Mouse (Mus musculus) kidney, embryonic 14.5 days (tissue): ENCODE data around the gene Hoxd9. TPM values are rescaled to one million over a fixed set of nuclear protein-coding genes. Genes with fewer than 3 reads are reported as not detected.
A peak's percentile ranks its signal among the peaks of the same experiment; 100 is the strongest.

Experiments
- ATAC-seq: fragments of 200-750 bp; cut with Nextera tagmentation; 2 replicates; pipeline ENCODE4 v1.8.0; 2017; ENCODE audit warnings: moderate number of reproducible peaks, mild to moderate bottlenecking, moderate TSS enrichment, moderate library complexity; ENCODE audit not compliant: low FRiP score, low TSS enrichment
- H3K27ac ChIP-seq: fragments of 300-500 bp; sonication (generic); 2 replicates; pipeline ENCODE4 v1.5.1; 2014; ENCODE audit warnings: low read depth, mild to moderate bottlenecking, low read length, moderate library complexity, mixed read lengths
- H3K27me3 ChIP-seq: fragments of 300-500 bp; sonication (generic); 2 replicates; pipeline ENCODE4 v1.6.1; 2014; ENCODE audit warnings: mild to moderate bottlenecking, low read length; ENCODE audit not compliant: control insufficient read depth, insufficient read depth
- H3K36me3 ChIP-seq: fragments of 300-500 bp; sonication (generic); 2 replicates; pipeline ENCODE4 v1.6.1; 2014; ENCODE audit warnings: low read length, mixed read lengths; ENCODE audit not compliant: control insufficient read depth, insufficient read depth
- H3K4me1 ChIP-seq: fragments of 300-500 bp; sonication (generic); 2 replicates; pipeline ENCODE4 v1.6.1; 2014; ENCODE audit warnings: low read length, mixed read lengths; ENCODE audit not compliant: control insufficient read depth, insufficient read depth
- H3K4me2 ChIP-seq: fragments of 300-500 bp; sonication (generic); replicated peaks from 2 replicates; pipeline ENCODE4 v1.6.1; 2014; ENCODE audit warnings: low read depth, mild to moderate bottlenecking, low read length
- H3K4me3 ChIP-seq: fragments of 300-500 bp; sonication (generic); 2 replicates; pipeline ENCODE4 v1.5.1; 2014; ENCODE audit warnings: mild to moderate bottlenecking, low read length
- H3K9ac ChIP-seq: fragments of 300-500 bp; sonication (generic); 2 replicates; pipeline ENCODE4 v1.6.1; 2014; ENCODE audit warnings: low read depth, mild to moderate bottlenecking, low read length, moderate library complexity
- H3K9me3 ChIP-seq: fragments of 300-500 bp; sonication (generic); 2 replicates; pipeline ENCODE4 v1.6.1; 2016; ENCODE audit warnings: low read length; ENCODE audit not compliant: control insufficient read depth
- WGBS: fragments of 180-500 bp; shearing (Covaris S2); extraction: QIAGEN DNeasy Blood & Tissue Kit; methylation state at CpG from one replicate; pipeline ENCODE4 v1.1.7; 2014; 5-methylcytosine and 5-hydroxymethylcytosine counted together
- polyA plus RNA-seq: library from polyadenylated mRNA; unstranded; fragments of >200 nt; fragmentation: Nextera tagmentation; extraction: Ambion mirVana; gene quantifications from 2 replicates; pipeline ENCODE4 v1.2.1, GENCODE M21; 2014

Gene Hoxd9
- polyA plus RNA-seq, 1 experiment from 2014 or later: 36.2 TPM

GRCm38 (mm10) chr2:74720955-74721491, 23.5 kb downstream of the Hoxd9 start:
- no peak for ATAC-seq
- H3K9ac ChIP-seq: peak overlapping the region; percentile 42
- H3K4me1 ChIP-seq: peaks cover 77% of the 10 kb centered on the region
- WGBS: 18% methylated on average over 5 of the region's 5 CpGs
- peak overlapping the region; percentile 68 for H3K4me2 ChIP-seq
- H3K36me3 ChIP-seq: peaks cover 4% of the 10 kb centered on the region; the same call in 1 of the 2 replicates
- H3K27ac ChIP-seq: peak overlapping the region; percentile 73
- H3K4me3 ChIP-seq: peak overlapping the region; percentile 27; the same call in 1 of the 2 replicates
- no peaks in the 10 kb centered on the region for H3K9me3 ChIP-seq
- no peaks in the 10 kb centered on the region for H3K27me3 ChIP-seq

GRCm38 (mm10) chr2:74721882-74722281, 24.4 kb downstream of the Hoxd9 start:
- Histone ChIP-seq H3K27me3 (no peaks in the 10 kb centered on the region), H3K4me1 (peaks cover 77% of the 10 kb centered on the region), H3K9ac (peak overlapping the region; percentile 50; the same call in 1 of the 2 replicates), H3K36me3 (peaks cover 6% of the 10 kb centered on the region; the same call in 1 of the 2 replicates), H3K9me3 (no peaks in the 10 kb centered on the region), H3K4me2 (peak overlapping the region; percentile 68), H3K27ac (peak overlapping the region; percentile 73), H3K4me3 (peak overlapping the region; percentile 27; the same call in 1 of the 2 replicates)
- WGBS: 4% methylated on average over 6 of the region's 6 CpGs
- peak; percentile 40 for ATAC-seq

- no peak for ATAC-seq
- WGBS: 29% methylated on average over 8 of the region's 8 CpGs
- Histone ChIP-seq H3K27ac (peak overlapping the region; percentile 77), H3K9me3 (no peaks in the 10 kb centered on the region), H3K9ac (peak overlapping the region; percentile 50; the same call in 1 of the 2 replicates), H3K4me3 (peak overlapping the region; percentile 27), H3K36me3 (peaks cover 9% of the 10 kb centered on the region; the same call in 1 of the 2 replicates), H3K4me1 (peaks cover 83% of the 10 kb centered on the region), H3K27me3 (no peaks in the 10 kb centered on the region), H3K4me2 (peak overlapping the region; percentile 68)
These were observed 25.4 kb downstream of the Hoxd9 start for GRCm38 (mm10) chr2:74722949-74723348.

GRCm38 (mm10) chr2:74724244-74725015, 26.9 kb downstream of the Hoxd9 start:
- H3K27ac ChIP-seq: peak overlapping the region; percentile 80
- no peaks in the 10 kb centered on the region for H3K27me3 ChIP-seq
- peak overlapping the region; percentile 27 for H3K4me3 ChIP-seq
- H3K9me3 ChIP-seq: no peaks in the 10 kb centered on the region
- ATAC-seq: no peak
- H3K36me3 ChIP-seq: peaks cover 19% of the 10 kb centered on the region
- peaks cover 88% of the 10 kb centered on the region for H3K4me1 ChIP-seq
- peak overlapping the region; percentile 50 for H3K9ac ChIP-seq
- peak overlapping the region; percentile 68 for H3K4me2 ChIP-seq
- WGBS: 36% methylated on average over 7 of the region's 7 CpGs

- Histone ChIP-seq H3K27me3 (no peaks in the 10 kb centered on the region), H3K4me2 (peak overlapping the region; percentile 68), H3K4me1 (peaks cover 81% of the 10 kb centered on the region), H3K4me3 (peak overlapping the region; percentile 27), H3K9me3 (no peaks in the 10 kb centered on the region), H3K36me3 (peaks cover 20% of the 10 kb centered on the region), H3K9ac (peak overlapping the region; percentile 50; the same call in 1 of the 2 replicates), H3K27ac (peak overlapping the region; percentile 49)
- 35% methylated on average over 17 of the region's 17 CpGs for WGBS
- ATAC-seq: no peak
These were observed 27.6 kb downstream of the Hoxd9 start for GRCm38 (mm10) chr2:74725171-74725570.

GRCm38 (mm10) chr2:74726551-74726950, 29.0 kb downstream of the Hoxd9 start, which contains the start of gene Gm28230:
Gene Gm28230 (plus strand): TSS chr2:74726728.
- Histone ChIP-seq H3K4me1 (peaks cover 68% of the 10 kb centered on the region), H3K27ac (peak within 1 kb of the TSS; percentile 85), H3K4me3 (peak within 1 kb of the TSS; percentile 40), H3K9me3 (no peaks in the 10 kb centered on the region), H3K27me3 (no peaks in the 10 kb centered on the region), H3K9ac (peak within 1 kb of the TSS; percentile 56), H3K36me3 (peaks cover 20% of the 10 kb centered on the region), H3K4me2 (peak within 1 kb of the TSS; percentile 68)
- ATAC-seq: no peak
- 40% methylated on average over 5 of the region's 5 CpGs for WGBS

GRCm38 (mm10) chr2:74726973-74727639, 29.6 kb downstream of the Hoxd9 start:
- H3K27me3 ChIP-seq: no peaks in the 10 kb centered on the region
- peak overlapping the region; percentile 68 for H3K4me2 ChIP-seq
- WGBS: 7% methylated on average over 43 of the region's 43 CpGs
- peaks cover 67% of the 10 kb centered on the region for H3K4me1 ChIP-seq
- peak overlapping the region; percentile 85 for H3K27ac ChIP-seq
- ATAC-seq: peak; percentile 11; the same call in 1 of the 2 replicates
- peak overlapping the region; percentile 56 for H3K9ac ChIP-seq
- H3K36me3 ChIP-seq: peaks cover 20% of the 10 kb centered on the region
- H3K4me3 ChIP-seq: peak overlapping the region; percentile 40
- no peaks in the 10 kb centered on the region for H3K9me3 ChIP-seq

GRCm38 (mm10) chr2:74727640-74728302, 30.2 kb downstream of the Hoxd9 start:
- no peaks in the 10 kb centered on the region for H3K27me3 ChIP-seq

More at GRCm38 (mm10) chr2:74727640-74728302, 30.2 kb downstream of the Hoxd9 start:
- H3K4me2 ChIP-seq: peak overlapping the region; percentile 68
- peak overlapping the region; percentile 85 for H3K27ac ChIP-seq
- ATAC-seq: peak; percentile 59
- H3K36me3 ChIP-seq: peaks cover 20% of the 10 kb centered on the region
- H3K4me1 ChIP-seq: peaks cover 67% of the 10 kb centered on the region
- 5% methylated on average over 24 of the region's 25 CpGs for WGBS
- peak overlapping the region; percentile 56 for H3K9ac ChIP-seq
- H3K9me3 ChIP-seq: no peaks in the 10 kb centered on the region
- peak overlapping the region; percentile 40 for H3K4me3 ChIP-seq
